Mouse (Mus musculus): ENCODE measurements around the gene Magi3. TPM values are rescaled to one million over a fixed set of nuclear protein-coding genes. Genes with fewer than 3 reads are reported as not detected.

Gene Magi3
- polyA plus RNA-seq, 1 experiment from 2014 or later = 11.1 TPM

GRCm38 (mm10) chr3:103984556-103984955 is 235.6 kb downstream of the Magi3 start:
- 80% methylated on average over 4 of the region's 4 CpGs for WGBS (ENCODE audit: insufficient replicate concordance)
- H3K27ac ChIP-seq (ENCODE audit: low read depth, low read length) = no peak overlapping the region
- no peak for ATAC-seq (replicated peaks; ENCODE audit: insufficient number of reproducible peaks, low FRiP score, low TSS enrichment)

GRCm38 (mm10) chr3:103971157-103971556 is 249.0 kb downstream of the Magi3 start:
- H3K4me1 ChIP-seq (ENCODE audit: control insufficient read depth, insufficient read depth, low read length) = 0 out of 2 replicates have a peak, but pooled peaks cover 10% of the 10 kb centered on the region
- H3K9ac ChIP-seq (ENCODE audit: low read depth, low read length) = no peak overlapping the region
- H3K4me3 ChIP-seq (ENCODE audit: low read depth, low read length) = no peak overlapping the region
- H3K4me2 ChIP-seq = no peak overlapping the region
- no peak overlapping the region for H3K27ac ChIP-seq (ENCODE audit: low read depth, low read length)
- no peaks in the 10 kb centered on the region for H3K36me3 ChIP-seq (ENCODE audit: control insufficient read depth, insufficient read depth, low read length)
- H3K9me3 ChIP-seq (replicated peaks; ENCODE audit: control insufficient read depth, low read length) = no peaks in the 10 kb centered on the region
- no peak for ATAC-seq (replicated peaks; ENCODE audit: insufficient number of reproducible peaks, low FRiP score, low TSS enrichment)
- 95% methylated on average over 2 of the region's 2 CpGs for WGBS (ENCODE audit: insufficient replicate concordance)
- H3K27me3 ChIP-seq (ENCODE audit: control insufficient read depth, insufficient read depth, low read length) = no peaks in the 10 kb centered on the region

More at GRCm38 (mm10) chr3:103984556-103984955, 235.6 kb downstream of the Magi3 start:
- Histone ChIP-seq H3K9me3 (replicated peaks; ENCODE audit: control insufficient read depth, low read length) (no peaks in the 10 kb centered on the region), H3K4me2 (no peak overlapping the region), H3K27me3 (ENCODE audit: control insufficient read depth, insufficient read depth, low read length) (no peaks in the 10 kb centered on the region), H3K4me3 (ENCODE audit: low read depth, low read length) (no peak overlapping the region), H3K9ac (ENCODE audit: low read depth, low read length) (no peak overlapping the region), H3K36me3 (ENCODE audit: control insufficient read depth, insufficient read depth, low read length) (peaks cover 2% of the 10 kb centered on the region), H3K4me1 (ENCODE audit: control insufficient read depth, insufficient read depth, low read length) (no peaks in the 10 kb centered on the region)

GRCm38 (mm10) chr3:103968701-103969100 is 251.5 kb downstream of the Magi3 start:
- H3K4me3 ChIP-seq (ENCODE audit: low read depth, low read length) = peak overlapping the region; percentile 91
- no peaks in the 10 kb centered on the region for H3K27me3 ChIP-seq (ENCODE audit: control insufficient read depth, insufficient read depth, low read length)
- peak overlapping the region; percentile 86 for H3K9ac ChIP-seq (ENCODE audit: low read depth, low read length)
- H3K9me3 ChIP-seq (replicated peaks; ENCODE audit: control insufficient read depth, low read length) = no peaks in the 10 kb centered on the region
- peak overlapping the region; percentile 96 for H3K27ac ChIP-seq (ENCODE audit: low read depth, low read length)
- 1% methylated on average over 21 of the region's 24 CpGs for WGBS (ENCODE audit: insufficient replicate concordance)
- H3K4me1 ChIP-seq (ENCODE audit: control insufficient read depth, insufficient read depth, low read length) = 0 out of 2 replicates have a peak, but pooled peaks cover 10% of the 10 kb centered on the region
- peak; percentile 62 for ATAC-seq (replicated peaks; ENCODE audit: insufficient number of reproducible peaks, low FRiP score, low TSS enrichment)
- peak overlapping the region; percentile 86 for H3K4me2 ChIP-seq
- H3K36me3 ChIP-seq (ENCODE audit: control insufficient read depth, insufficient read depth, low read length) = no peaks in the 10 kb centered on the region

GRCm38 (mm10) chr3:103967861-103968691 is 252.1 kb downstream of the Magi3 start, which contains the start of gene Phtf1:
Phtf1 (plus strand) TSS chr3:103968110.
- H3K4me3 ChIP-seq (ENCODE audit: low read depth, low read length) = peak within 1 kb of the TSS; percentile 91
- 0 out of 2 replicates have a peak, but pooled peaks cover 10% of the 10 kb centered on the region for H3K4me1 ChIP-seq (ENCODE audit: control insufficient read depth, insufficient read depth, low read length)
- peak; percentile 96 for ATAC-seq (replicated peaks; ENCODE audit: insufficient number of reproducible peaks, low FRiP score, low TSS enrichment)
- H3K4me2 ChIP-seq = peak within 1 kb of the TSS; percentile 86
- under 1% methylated on average over 70 of the region's 70 CpGs for WGBS (ENCODE audit: insufficient replicate concordance)
- no peaks in the 10 kb centered on the region for H3K36me3 ChIP-seq (ENCODE audit: control insufficient read depth, insufficient read depth, low read length)
- peak within 1 kb of the TSS; percentile 96 for H3K27ac ChIP-seq (ENCODE audit: low read depth, low read length)
- no peaks in the 10 kb centered on the region for H3K27me3 ChIP-seq (ENCODE audit: control insufficient read depth, insufficient read depth, low read length)
- H3K9ac ChIP-seq (ENCODE audit: low read depth, low read length) = peak within 1 kb of the TSS; percentile 86
- H3K9me3 ChIP-seq (replicated peaks; ENCODE audit: control insufficient read depth, low read length) = no peaks in the 10 kb centered on the region

GRCm38 (mm10) chr3:103967231-103967630 is 252.9 kb downstream of the Magi3 start:
- H3K4me1 ChIP-seq (ENCODE audit: control insufficient read depth, insufficient read depth, low read length) = 0 out of 2 replicates have a peak, but pooled peaks cover 10% of the 10 kb centered on the region
- H3K9me3 ChIP-seq (replicated peaks; ENCODE audit: control insufficient read depth, low read length) = no peaks in the 10 kb centered on the region
- peak overlapping the region; percentile 91 for H3K4me3 ChIP-seq (ENCODE audit: low read depth, low read length)
- ATAC-seq (replicated peaks; ENCODE audit: insufficient number of reproducible peaks, low FRiP score, low TSS enrichment) = no peak
- H3K4me2 ChIP-seq = peak overlapping the region; percentile 86
- peak overlapping the region; percentile 86 for H3K9ac ChIP-seq (ENCODE audit: low read depth, low read length)
- H3K36me3 ChIP-seq (ENCODE audit: control insufficient read depth, insufficient read depth, low read length) = no peaks in the 10 kb centered on the region
- H3K27ac ChIP-seq (ENCODE audit: low read depth, low read length) = peak overlapping the region; percentile 96
- H3K27me3 ChIP-seq (ENCODE audit: control insufficient read depth, insufficient read depth, low read length) = no peaks in the 10 kb centered on the region
- WGBS (ENCODE audit: insufficient replicate concordance) = 34% methylated on average over 2 of the region's 2 CpGs

Data from heart, embryonic 11.5 days (tissue).